Mouse (Mus musculus): ENCODE measurements at regions not wholly inside any gene's neighbourhood (a gene's known extent, or its start where the extent isn't known, plus 50 kb on each side); places are given as distances from the start of the nearest gene placed in this dataset.

DNA sequence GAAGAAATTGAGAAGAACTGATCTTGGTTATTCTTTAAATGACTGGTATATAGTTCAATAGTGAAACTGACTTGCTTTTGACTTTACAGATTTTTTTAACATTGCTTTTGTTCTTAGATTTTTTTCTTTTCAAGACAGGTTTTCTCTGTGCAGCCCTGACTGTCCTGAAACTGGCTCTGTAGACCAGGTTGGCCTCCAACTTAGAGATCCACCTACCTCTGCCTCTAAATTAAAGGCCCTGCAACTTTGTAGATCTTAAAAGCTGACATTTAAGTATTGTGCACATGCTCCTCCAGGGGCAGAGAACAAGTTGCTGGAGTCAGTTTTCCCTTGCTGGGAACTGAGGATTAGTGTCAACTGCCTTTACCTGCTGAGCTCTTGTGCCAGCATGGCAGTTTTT lies 132.6 kb upstream of the Impad1 start:
- intact Hi-C loops (cut with DNase I), result no loop called here
- DNase-seq, result no peak

- intact Hi-C loops (cut with DNase I), result no loop called here
Measured at GRCm38 (mm10) chr4:4920256-4920655, 127.1 kb upstream of the Impad1 start.

GRCm38 (mm10) chr4:4875257-4875656 lies 82.1 kb upstream of the Impad1 start:
- intact Hi-C loops (cut with DNase I), result no loop called here
- peak; percentile 37 to 42 for DNase-seq

More at GRCm38 (mm10) chr4:4920256-4920655, 127.1 kb upstream of the Impad1 start:
- DNase-seq, result peak in 1 of 2 experiments; percentile 4

GRCm38 (mm10) chr4:4858345-4858744 lies 65.2 kb upstream of the Impad1 start:
- intact Hi-C loops (cut with DNase I), result no loop called here
- DNase-seq, result no peak
